Mouse (Mus musculus): ENCODE measurements at regions not wholly inside any gene's neighbourhood (a gene's known extent, or its start where the extent isn't known, plus 50 kb on each side); places are given as distances from the start of the nearest gene placed in this dataset.

DNA sequence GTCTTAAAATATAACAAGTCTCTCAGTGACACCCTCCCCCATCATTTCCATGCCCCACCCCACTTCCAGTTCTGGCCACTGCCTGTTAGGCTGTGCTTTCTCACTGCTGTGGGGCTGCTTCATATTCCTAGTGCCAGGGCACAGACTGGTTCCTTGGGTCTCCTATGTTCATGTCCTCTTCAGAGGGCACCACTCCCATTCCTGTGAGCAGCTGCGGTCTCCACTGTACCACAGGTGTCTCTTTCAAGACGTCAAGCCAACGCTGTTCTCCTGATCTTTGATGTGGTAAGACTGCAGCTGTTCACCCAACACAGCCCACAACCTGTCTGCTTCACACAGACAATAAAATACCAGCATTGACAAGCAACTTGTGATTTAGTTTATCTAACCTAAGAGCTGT lies 204.5 kb downstream of the Ankrd50 start:
- Histone ChIP-seq H3K79me2 (ENCODE audit: control insufficient read depth, insufficient read depth, low read length, poor library complexity) (no peaks in the 10 kb centered on the region), H3K9ac (ENCODE audit: control insufficient read depth, low read depth, low read length, poor library complexity, severe bottlenecking) (no peak overlapping the region), H3K9me3 (replicated peaks; ENCODE audit: insufficient read depth, low read length) (no peaks in the 10 kb centered on the region), H3K4me1 (ENCODE audit: control insufficient read depth in 1 of 2, insufficient read depth in 2 of 2, low read length in 2 of 2) (no peaks in the 10 kb centered on the region), H3K27ac (ENCODE audit: control insufficient read depth, low read depth, low read length) (no peak overlapping the region), H3K36me3 (ENCODE audit: control insufficient read depth in 1 of 2, insufficient read depth in 2 of 2, low read length in 2 of 2) (no peaks in the 10 kb centered on the region), H3K27me3 (ENCODE audit: control insufficient read depth in 1 of 2, insufficient read depth in 2 of 2, low read length in 2 of 2) (no peaks in the 10 kb centered on the region), H3K4me3 (ENCODE audit: control insufficient read depth in 1 of 2, insufficient read depth in 1 of 2, low read depth in 2 of 2, low read length in 2 of 2) (no peak overlapping the region)
- TF ChIP-seq MAX (IDR thresholded peaks at IDR 0.05; ENCODE audit: low read length) (no peak), MAZ (IDR thresholded peaks at IDR 0.05; ENCODE audit: low read depth, low read length) (no peak), ELF1 (IDR thresholded peaks at IDR 0.05; ENCODE audit: low read depth, low read length) (no peak), E2F4 (IDR thresholded peaks at IDR 0.05; ENCODE audit: borderline replicate concordance, low read depth, low read length) (no peak), ZMIZ1 (IDR thresholded peaks at IDR 0.05; ENCODE audit: low read depth, low read length) (no peak), GABPA (IDR thresholded peaks at IDR 0.05; ENCODE audit: low read depth, low read length) (no peak), USF2 (IDR thresholded peaks at IDR 0.05; ENCODE audit: borderline replicate concordance in 1 of 2, insufficient read depth in 1 of 2, low read depth in 1 of 2, low read length in 2 of 2) (no peak), POLR2AphosphoS5 (IDR thresholded peaks at IDR 0.05; ENCODE audit: borderline replicate concordance, low read depth, low read length) (no peak), NRF1 (IDR thresholded peaks at IDR 0.05; ENCODE audit: insufficient read depth, low read depth, low read length, poor library complexity, severe bottlenecking) (no peak), MXI1 (IDR thresholded peaks at IDR 0.05; ENCODE audit: low read depth, low read length) (no peak), POLR2AphosphoS2 (IDR thresholded peaks at IDR 0.05; ENCODE audit: low read length) (no peak), CTCF (IDR thresholded peaks at IDR 0.05 in 2 of 3, conservative IDR thresholded peaks at IDR 0.05 in 1 of 3; ENCODE audit: control insufficient read depth in 1 of 3, insufficient read depth in 1 of 3, low read depth in 2 of 3, low read length in 3 of 3, poor library complexity in 1 of 3, severe bottlenecking in 1 of 3) (no peak), RCOR1 (IDR thresholded peaks at IDR 0.05; ENCODE audit: low read depth, low read length) (no peak), HCFC1 (IDR thresholded peaks at IDR 0.05; ENCODE audit: low read depth, low read length) (no peak), RAD21 (IDR thresholded peaks at IDR 0.05; ENCODE audit: low read depth, low read length) (no peak), TCF12 (IDR thresholded peaks at IDR 0.05; ENCODE audit: low read depth, low read length) (no peak), ZC3H11A (IDR thresholded peaks at IDR 0.05; ENCODE audit: low read depth, low read length) (no peak)
- no peak for DNase-seq (ENCODE audit: low read depth, low spot score)

- H3K4me1 ChIP-seq (ENCODE audit: control insufficient read depth in 1 of 2, insufficient read depth in 2 of 2, low read length in 2 of 2): no peaks in the 10 kb centered on the region
- DNase-seq (ENCODE audit: low read depth, low spot score): no peak
Observed at GRCm38 (mm10) chr3:38276948-38277504, 207.6 kb downstream of the Ankrd50 start.

More at GRCm38 (mm10) chr3:38276948-38277504, 207.6 kb downstream of the Ankrd50 start:
- Histone ChIP-seq H3K79me2 (ENCODE audit: control insufficient read depth, insufficient read depth, low read length, poor library complexity) (no peaks in the 10 kb centered on the region), H3K27me3 (ENCODE audit: control insufficient read depth in 1 of 2, insufficient read depth in 2 of 2, low read length in 2 of 2) (no peaks in the 10 kb centered on the region), H3K9ac (ENCODE audit: control insufficient read depth, low read depth, low read length, poor library complexity, severe bottlenecking) (no peak overlapping the region), H3K27ac (ENCODE audit: control insufficient read depth, low read depth, low read length) (no peak overlapping the region), H3K36me3 (ENCODE audit: control insufficient read depth in 1 of 2, insufficient read depth in 2 of 2, low read length in 2 of 2) (no peaks in the 10 kb centered on the region), H3K4me3 (ENCODE audit: control insufficient read depth in 1 of 2, insufficient read depth in 1 of 2, low read depth in 2 of 2, low read length in 2 of 2) (no peak overlapping the region), H3K9me3 (replicated peaks; ENCODE audit: insufficient read depth, low read length) (no peaks in the 10 kb centered on the region)
- no peak for TF ChIP-seq MYB (IDR thresholded peaks at IDR 0.05; ENCODE audit: low read depth, low read length)
